Mouse (Mus musculus): ENCODE results near the gene Znhit3. TPM values are rescaled to one million over a fixed set of nuclear protein-coding genes. Genes with fewer than 3 reads are reported as not detected.

The Znhit3 gene
- total and polyA plus RNA-seq, 3 experiments = 49.6 to 76.1 TPM; not detected in 1

- H3K27ac ChIP-seq (ENCODE audit: control insufficient read depth, low read depth, low read length) = no peak overlapping the region
- no peaks in the 10 kb centered on the region for H3K9me3 ChIP-seq (replicated peaks; ENCODE audit: insufficient read depth, low read length)
- TF ChIP-seq MAFK (IDR thresholded peaks at IDR 0.05; ENCODE audit: borderline replicate concordance, low read depth, low read length) = no peak
- no peak for TF ChIP-seq ZNF384 (IDR thresholded peaks at IDR 0.05; ENCODE audit: low read depth, low read length)
- no peak for TF ChIP-seq CHD1 (IDR thresholded peaks at IDR 0.05; ENCODE audit: low read depth, low read length)
- TF ChIP-seq KAT2A (conservative IDR thresholded peaks at IDR 0.05; ENCODE audit: low read depth, low read length) = no peak
- no peak for TF ChIP-seq BHLHE40 (IDR thresholded peaks at IDR 0.05; ENCODE audit: borderline replicate concordance, low read depth, low read length)
- TF ChIP-seq CHD2 (IDR thresholded peaks at IDR 0.05; ENCODE audit: low read length) = no peak
- TF ChIP-seq GATA1 (IDR thresholded peaks at IDR 0.05; ENCODE audit: low read depth, low read length) = no peak
- TF ChIP-seq UBTF (IDR thresholded peaks at IDR 0.05; ENCODE audit: borderline replicate concordance, insufficient read depth, low read depth, low read length) = no peak
- no peak for TF ChIP-seq ZMIZ1 (IDR thresholded peaks at IDR 0.05; ENCODE audit: low read depth, low read length)
- no peak for TF ChIP-seq ETS1 (IDR thresholded peaks at IDR 0.05; ENCODE audit: low read depth, low read length)
- no peaks in the 10 kb centered on the region for H3K4me1 ChIP-seq (ENCODE audit: control insufficient read depth in 1 of 2, insufficient read depth in 2 of 2, low read length in 2 of 2)
- no peaks in the 10 kb centered on the region for H3K79me2 ChIP-seq (ENCODE audit: control insufficient read depth, insufficient read depth, low read length, poor library complexity)
- DNase-seq (ENCODE audit: low read depth, low spot score) = no peak
- peaks cover 4 to 17% of the 10 kb centered on the region in 2 experiments for H3K27me3 ChIP-seq (ENCODE audit: control insufficient read depth in 1 of 2, insufficient read depth in 2 of 2, low read length in 2 of 2)
- H3K9ac ChIP-seq (ENCODE audit: control insufficient read depth, low read depth, low read length, poor library complexity, severe bottlenecking) = no peak overlapping the region
- H3K36me3 ChIP-seq (ENCODE audit: control insufficient read depth in 1 of 2, insufficient read depth in 2 of 2, low read length in 2 of 2) = no peaks in the 10 kb centered on the region
- H3K4me3 ChIP-seq (ENCODE audit: control insufficient read depth in 1 of 2, insufficient read depth in 1 of 2, low read depth in 2 of 2, low read length in 2 of 2) = no peak overlapping the region
Observed at GRCm38 (mm10) chr11:84952611-84953010, 36.4 kb upstream of the Znhit3 start.

GRCm38 (mm10) chr11:84948526-84948925 is 32.4 kb upstream of the Znhit3 start:
- TF ChIP-seq MXI1 (IDR thresholded peaks at IDR 0.05; ENCODE audit: low read depth, low read length) = no peak
- TF ChIP-seq BHLHE40 (IDR thresholded peaks at IDR 0.05; ENCODE audit: borderline replicate concordance, low read depth, low read length) = no peak
- no peak for TF ChIP-seq CHD2 (IDR thresholded peaks at IDR 0.05; ENCODE audit: low read length)
- peaks cover 3 to 16% of the 10 kb centered on the region in 2 experiments for H3K27me3 ChIP-seq (ENCODE audit: control insufficient read depth in 1 of 2, insufficient read depth in 2 of 2, low read length in 2 of 2)
- no peak overlapping the region for H3K9ac ChIP-seq (ENCODE audit: control insufficient read depth, low read depth, low read length, poor library complexity, severe bottlenecking)
- no peaks in the 10 kb centered on the region for H3K9me3 ChIP-seq (replicated peaks; ENCODE audit: insufficient read depth, low read length)
- H3K79me2 ChIP-seq (ENCODE audit: control insufficient read depth, insufficient read depth, low read length, poor library complexity) = no peaks in the 10 kb centered on the region
- no peaks in the 10 kb centered on the region for H3K36me3 ChIP-seq (ENCODE audit: control insufficient read depth in 1 of 2, insufficient read depth in 2 of 2, low read length in 2 of 2)
- H3K4me3 ChIP-seq (ENCODE audit: control insufficient read depth in 1 of 2, insufficient read depth in 1 of 2, low read depth in 2 of 2, low read length in 2 of 2) = no peak overlapping the region
- no peak overlapping the region for H3K27ac ChIP-seq (ENCODE audit: control insufficient read depth, low read depth, low read length)
- DNase-seq (ENCODE audit: low read depth, low spot score) = no peak
- no peaks in the 10 kb centered on the region for H3K4me1 ChIP-seq (ENCODE audit: control insufficient read depth in 1 of 2, insufficient read depth in 2 of 2, low read length in 2 of 2)

- Histone ChIP-seq H3K9ac (ENCODE audit: control insufficient read depth, low read depth, low read length, poor library complexity, severe bottlenecking) (no peak overlapping the region), H3K4me3 (ENCODE audit: control insufficient read depth in 1 of 2, insufficient read depth in 1 of 2, low read depth in 2 of 2, low read length in 2 of 2) (no peak overlapping the region), H3K4me1 (ENCODE audit: control insufficient read depth in 1 of 2, insufficient read depth in 2 of 2, low read length in 2 of 2) (no peaks in the 10 kb centered on the region), H3K9me3 (replicated peaks; ENCODE audit: insufficient read depth, low read length) (no peaks in the 10 kb centered on the region), H3K36me3 (ENCODE audit: control insufficient read depth in 1 of 2, insufficient read depth in 2 of 2, low read length in 2 of 2) (no peaks in the 10 kb centered on the region), H3K27ac (ENCODE audit: control insufficient read depth, low read depth, low read length) (no peak overlapping the region), H3K79me2 (ENCODE audit: control insufficient read depth, insufficient read depth, low read length, poor library complexity) (no peaks in the 10 kb centered on the region), H3K27me3 (ENCODE audit: control insufficient read depth in 1 of 2, insufficient read depth in 2 of 2, low read length in 2 of 2) (peaks cover 3 to 16% of the 10 kb centered on the region in 2 experiments)
- TF ChIP-seq SMC3 (IDR thresholded peaks at IDR 0.05; ENCODE audit: low read depth, low read length) = no peak
- TF ChIP-seq MYC (IDR thresholded peaks at IDR 0.05; ENCODE audit: low read depth, low read length) = no peak
- no peak for TF ChIP-seq SIN3A (IDR thresholded peaks at IDR 0.05; ENCODE audit: low read length)
- TF ChIP-seq USF2 (IDR thresholded peaks at IDR 0.05; ENCODE audit: borderline replicate concordance in 1 of 2, insufficient read depth in 1 of 2, low read depth in 1 of 2, low read length in 2 of 2) = no peak
- TF ChIP-seq RAD21 (IDR thresholded peaks at IDR 0.05; ENCODE audit: low read depth, low read length) = no peak
- TF ChIP-seq MAX (IDR thresholded peaks at IDR 0.05; ENCODE audit: low read length) = no peak
- TF ChIP-seq KAT2A (conservative IDR thresholded peaks at IDR 0.05; ENCODE audit: low read depth, low read length) = no peak
- no peak for DNase-seq (ENCODE audit: low read depth, low spot score)
Observed at GRCm38 (mm10) chr11:84948114-84948513, 31.9 kb upstream of the Znhit3 start.

Data from MEL (cell line).